Mouse (Mus musculus) myocyte (in vitro differentiated cells): ENCODE data around the gene Oas3. TPM values are rescaled to one million over a fixed set of nuclear protein-coding genes. Genes with fewer than 3 reads are reported as not detected.

Experiments used
- H3K27me3 ChIP-seq: one replicate; pipeline ENCODE4 v1.6.1; 2011; ENCODE audit not compliant: control insufficient read depth, insufficient read depth, insufficient read length
- H3K36me3 ChIP-seq: one replicate; pipeline ENCODE4 v1.6.1; 2011; ENCODE audit not compliant: control insufficient read depth, insufficient read depth
- H3K4me2 ChIP-seq: one replicate; pipeline ENCODE4 v1.6.1; 2011; ENCODE audit warnings: low read depth, control low read depth
- H3K4me3 ChIP-seq: one replicate; pipeline ENCODE4 v1.5.1; 2011; ENCODE audit warnings: mild to moderate bottlenecking, control low read depth, moderate library complexity
- H3K79me2 ChIP-seq: one replicate; pipeline ENCODE4 v1.6.1; 2011; ENCODE audit not compliant: control insufficient read depth, insufficient read depth
- H3ac ChIP-seq: one replicate; pipeline ENCODE4 v1.6.1; 2011; ENCODE audit not compliant: control insufficient read depth, insufficient read length
- CEBPB ChIP-seq: IDR thresholded peaks from 2 replicates; pipeline ENCODE4 v1.6.1; 2011; ENCODE audit warnings: mild to moderate bottlenecking, moderate library complexity; ENCODE audit not compliant: poor library complexity, insufficient read depth, severe bottlenecking
- E2F4 ChIP-seq: IDR thresholded peaks from one replicate; pipeline ENCODE4 v1.6.1; 2011; ENCODE audit warnings: mild to moderate bottlenecking, control low read depth, moderate library complexity; ENCODE audit not compliant: insufficient read depth
- MAX ChIP-seq: IDR thresholded peaks from one replicate; pipeline ENCODE4 v1.6.1; 2011; ENCODE audit warnings: low read depth, mild to moderate bottlenecking, control low read depth
- MYOD1 ChIP-seq, 3 experiments: IDR thresholded peaks; one replicate each; pipeline ENCODE4 v1.6.1; 2011; ENCODE audit warnings: control low read depth in 2 of 3, low read depth in 2 of 3, mild to moderate bottlenecking in 2 of 3, moderate library complexity in 1 of 3; ENCODE audit not compliant: insufficient read length in 2 of 3, control insufficient read depth in 1 of 3
- MYOG ChIP-seq, 3 experiments: IDR thresholded peaks; one replicate each; pipeline ENCODE4 v1.6.1; 2011; ENCODE audit warnings: control low read depth in 2 of 3, low read depth in 2 of 3, mild to moderate bottlenecking in 2 of 3; ENCODE audit not compliant: insufficient read length in 2 of 3, control insufficient read depth in 1 of 3, insufficient read depth in 1 of 3
- POLR2A ChIP-seq: IDR thresholded peaks from one replicate; pipeline ENCODE4 v1.6.1; 2011; ENCODE audit warnings: low read depth, mild to moderate bottlenecking, control low read depth, moderate library complexity; ENCODE audit not compliant: insufficient read length
- POLR2AphosphoS2 ChIP-seq: IDR thresholded peaks from one replicate; pipeline ENCODE4 v1.6.1; 2011; ENCODE audit warnings: low read depth, control low read depth; ENCODE audit not compliant: insufficient read length
- REST ChIP-seq: IDR thresholded peaks from one replicate; pipeline ENCODE4 v1.6.1; 2011; ENCODE audit warnings: mild to moderate bottlenecking, control low read depth, moderate library complexity; ENCODE audit not compliant: insufficient read depth, insufficient read length
- SRF ChIP-seq: IDR thresholded peaks from one replicate; pipeline ENCODE4 v1.6.1; 2011; ENCODE audit warnings: low read depth; ENCODE audit not compliant: control insufficient read depth, insufficient read length
- TCF12 ChIP-seq: IDR thresholded peaks from one replicate; pipeline ENCODE4 v1.6.1; 2011; ENCODE audit warnings: mild to moderate bottlenecking, control low read depth; ENCODE audit not compliant: poor library complexity, insufficient read depth, severe bottlenecking
- TCF3 ChIP-seq: IDR thresholded peaks from one replicate; pipeline ENCODE4 v1.6.1; 2011; ENCODE audit warnings: low read depth, control low read depth; ENCODE audit not compliant: insufficient read length
- USF1 ChIP-seq: IDR thresholded peaks from one replicate; pipeline ENCODE4 v1.6.1; 2011; ENCODE audit warnings: low read depth, mild to moderate bottlenecking, control low read depth, moderate library complexity
- polyA plus RNA-seq: library from polyadenylated mRNA; unstranded; fragments of >200 nt; fragmentation: generic; extraction: Trizol; gene quantifications from one replicate; pipeline ENCODE4 v1.2.1, GENCODE M21; 2012; ENCODE audit warnings: missing spikeins

Gene Oas3
- polyA plus RNA-seq, 1 experiment = 0.01 TPM

DNA sequence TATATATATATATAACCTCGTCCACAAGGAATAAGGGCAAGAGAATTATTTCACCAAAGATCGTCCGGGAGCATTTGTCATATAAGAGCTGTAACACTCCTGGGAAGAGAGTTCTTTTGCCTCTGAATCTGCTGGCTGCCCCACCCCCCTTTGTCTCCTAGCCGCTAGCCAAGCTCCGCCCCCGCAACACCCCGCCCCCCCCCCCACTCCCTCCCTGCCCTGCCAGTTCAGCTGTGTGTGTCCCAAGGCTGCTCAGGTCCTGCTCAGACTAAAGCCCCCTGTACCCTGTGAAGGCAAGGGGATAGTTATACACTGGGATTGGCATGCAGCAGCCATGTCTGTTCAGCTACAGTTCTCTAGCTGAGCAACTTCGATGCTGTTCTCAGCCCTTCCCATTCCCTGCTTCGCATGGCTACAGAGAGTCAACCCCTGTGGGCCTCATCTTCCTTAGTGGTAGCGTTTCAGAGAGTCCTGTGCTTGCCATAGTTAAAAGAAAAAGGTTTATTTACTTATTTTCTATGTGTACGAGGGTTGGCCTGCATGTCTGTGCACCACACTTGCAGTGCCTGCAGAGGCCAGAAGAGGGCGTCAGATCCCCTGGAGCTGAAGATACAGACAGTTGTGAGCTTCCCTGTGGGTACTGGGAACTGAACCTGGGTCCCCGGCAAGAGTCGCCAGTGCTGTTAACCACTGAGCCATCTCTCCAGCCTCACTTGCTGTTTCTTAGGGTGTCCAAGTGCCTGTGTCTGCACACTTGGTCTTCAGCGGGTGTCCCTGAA lies 58.7 kb downstream of the Oas3 start:
- Histone ChIP-seq H3K79me2 (no peaks in the 10 kb centered on the region), H3K27me3 (peaks cover 20% of the 10 kb centered on the region), H3K36me3 (no peaks in the 10 kb centered on the region), H3K4me2 (no peak overlapping the region), H3ac (no peak overlapping the region), H3K4me3 (no peak overlapping the region)
- TF ChIP-seq TCF12 (no peak), USF1 (no peak), MYOG (IDR thresholded peaks at IDR 0.05; ENCODE audit: control insufficient read depth in 1 of 3, insufficient read depth in 1 of 3, insufficient read length in 2 of 3, low read depth in 2 of 3) (no peak), CEBPB (no peak), POLR2AphosphoS2 (no peak), SRF (no peak), REST (no peak)

DNA sequence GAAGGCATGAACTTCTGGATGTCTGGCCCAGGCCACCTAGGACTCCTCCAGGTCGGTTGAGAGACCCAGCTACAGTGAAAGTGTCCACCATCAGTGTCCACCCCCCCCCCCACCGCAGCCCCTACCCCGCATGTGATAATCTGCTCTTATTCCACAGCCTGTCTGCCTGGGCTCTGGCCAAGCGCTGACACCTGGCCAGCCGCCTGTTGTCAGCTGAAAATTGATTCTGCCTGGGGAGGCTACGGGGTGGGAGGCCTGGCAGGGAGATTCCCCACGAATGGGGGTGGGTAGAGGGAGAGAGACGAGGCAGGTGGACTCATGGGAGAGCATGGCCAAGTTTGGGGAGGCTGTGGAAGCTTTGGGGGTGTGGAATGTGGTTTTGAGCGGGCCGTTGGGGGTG lies 60.3 kb downstream of the Oas3 start:
- Histone ChIP-seq H3K4me2 (no peak overlapping the region), H3K36me3 (no peaks in the 10 kb centered on the region), H3K79me2 (no peaks in the 10 kb centered on the region), H3K4me3 (no peak overlapping the region), H3K27me3 (peaks cover 34% of the 10 kb centered on the region), H3ac (no peak overlapping the region)
- no peak for TF ChIP-seq SRF
- no peak for TF ChIP-seq POLR2A
- no peak for TF ChIP-seq E2F4
- TF ChIP-seq REST = no peak
- TF ChIP-seq CEBPB = no peak
- no peak for TF ChIP-seq USF1
- no peak for TF ChIP-seq MYOG (IDR thresholded peaks at IDR 0.05; ENCODE audit: control insufficient read depth in 1 of 3, insufficient read depth in 1 of 3, insufficient read length in 2 of 3, low read depth in 2 of 3)
- TF ChIP-seq TCF12 = no peak
- no peak for TF ChIP-seq TCF3
- TF ChIP-seq MAX = no peak
- no peak for TF ChIP-seq MYOD1 (IDR thresholded peaks at IDR 0.05; ENCODE audit: control insufficient read depth in 1 of 3, insufficient read length in 2 of 3, low read depth in 2 of 3)
- no peak for TF ChIP-seq POLR2AphosphoS2

DNA sequence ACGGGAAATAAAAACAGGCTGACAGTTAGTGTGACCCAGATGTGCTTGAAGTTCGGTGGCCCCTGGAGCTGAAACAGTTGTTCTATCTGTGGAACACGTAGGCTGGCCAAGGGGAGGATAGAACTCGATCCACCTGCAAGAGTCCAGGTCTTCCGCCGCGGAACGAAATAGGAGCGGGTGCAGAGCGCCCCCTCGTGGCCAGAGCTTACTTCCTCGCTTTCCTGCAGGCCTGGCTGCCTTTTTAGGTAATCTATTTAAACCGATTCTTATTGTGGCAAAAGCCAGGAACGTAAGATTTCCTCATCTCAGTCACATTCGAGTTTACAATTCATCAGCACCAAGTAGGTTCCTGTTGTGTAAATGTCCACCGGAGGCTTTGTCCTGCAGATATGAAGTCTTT lies 63.1 kb downstream of the Oas3 start:
- Histone ChIP-seq H3K79me2 (no peaks in the 10 kb centered on the region), H3K4me3 (no peak overlapping the region), H3K27me3 (peaks cover 58% of the 10 kb centered on the region), H3K4me2 (no peak overlapping the region), H3ac (no peak overlapping the region), H3K36me3 (no peaks in the 10 kb centered on the region)
- TF ChIP-seq SRF (no peak), REST (no peak), MYOG (IDR thresholded peaks at IDR 0.05; ENCODE audit: control insufficient read depth in 1 of 3, insufficient read depth in 1 of 3, insufficient read length in 2 of 3, low read depth in 2 of 3) (no peak), POLR2A (no peak), POLR2AphosphoS2 (no peak), MAX (no peak), MYOD1 (IDR thresholded peaks at IDR 0.05; ENCODE audit: control insufficient read depth in 1 of 3, insufficient read length in 2 of 3, low read depth in 2 of 3) (no peak), USF1 (no peak), CEBPB (no peak), TCF3 (no peak), TCF12 (no peak), E2F4 (no peak)

DNA sequence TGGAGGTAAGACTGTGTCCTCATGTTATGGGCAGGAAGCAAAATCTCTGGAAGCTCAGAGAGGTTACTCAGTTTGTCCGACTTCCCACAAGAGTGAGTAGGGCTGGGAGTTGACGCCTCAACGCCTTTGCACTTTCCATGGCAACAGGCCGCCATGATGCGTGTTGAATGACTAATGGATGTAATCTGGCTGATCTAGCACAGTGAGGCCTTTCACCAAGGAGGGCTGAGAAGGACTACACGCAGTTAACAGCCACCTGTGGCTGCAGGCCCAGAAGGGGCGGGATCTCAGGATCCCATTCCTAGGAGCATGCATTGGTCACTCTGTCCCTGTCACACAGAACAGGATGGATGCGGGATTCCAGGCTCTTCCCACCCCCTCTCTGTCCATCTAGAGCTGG lies 64.7 kb downstream of the Oas3 start:
- H3K79me2 ChIP-seq = no peaks in the 10 kb centered on the region
- TF ChIP-seq TCF3 (no peak), REST (no peak), SRF (no peak), CEBPB (no peak), MYOG (IDR thresholded peaks at IDR 0.05; ENCODE audit: control insufficient read depth in 1 of 3, insufficient read depth in 1 of 3, insufficient read length in 2 of 3, low read depth in 2 of 3) (no peak), USF1 (no peak), E2F4 (no peak), POLR2A (no peak), MAX (no peak), POLR2AphosphoS2 (no peak), MYOD1 (IDR thresholded peaks at IDR 0.05; ENCODE audit: control insufficient read depth in 1 of 3, insufficient read length in 2 of 3, low read depth in 2 of 3) (no peak), TCF12 (no peak)
- no peak overlapping the region for H3K4me2 ChIP-seq
- H3K36me3 ChIP-seq = no peaks in the 10 kb centered on the region
- no peak overlapping the region for H3K4me3 ChIP-seq
- H3ac ChIP-seq = no peak overlapping the region
- H3K27me3 ChIP-seq = peaks cover 73% of the 10 kb centered on the region

DNA sequence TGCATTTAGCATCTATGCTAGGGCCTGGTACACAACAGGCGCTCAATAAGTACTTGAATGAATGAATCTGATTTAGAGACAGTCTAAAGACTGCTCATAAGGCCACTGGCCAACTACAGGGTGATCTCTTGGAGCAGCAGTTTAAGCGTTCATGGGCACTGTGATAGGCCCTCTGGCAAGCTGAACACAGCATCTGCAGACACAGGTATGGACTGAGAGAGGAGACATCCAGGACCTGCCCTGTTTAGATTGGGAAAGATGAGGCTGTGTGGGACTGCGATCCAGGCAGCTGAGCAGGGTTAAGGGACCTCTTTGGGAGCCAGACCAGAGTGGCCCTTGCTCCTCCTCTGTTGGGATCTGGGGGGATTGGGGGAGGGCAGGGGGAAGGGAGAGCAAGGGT lies 65.6 kb downstream of the Oas3 start, which contains the start of gene Dtx1:
Gene Dtx1, minus strand, starts transcription at position 101 of the 400 bp plus-strand sequence.
- peaks cover 75% of the 10 kb centered on the region for H3K27me3 ChIP-seq
- no peak within 1 kb of the TSS for H3K4me3 ChIP-seq
- H3K36me3 ChIP-seq = no peaks in the 10 kb centered on the region
- no peak within 1 kb of the TSS for H3ac ChIP-seq
- TF ChIP-seq USF1 = no peak
- TF ChIP-seq SRF = no peak
- TF ChIP-seq POLR2AphosphoS2 = no peak
- no peak for TF ChIP-seq CEBPB
- TF ChIP-seq POLR2A = no peak
- TF ChIP-seq REST = no peak
- TF ChIP-seq MAX = no peak
- TF ChIP-seq E2F4 = no peak
- TF ChIP-seq TCF12 = no peak
- TF ChIP-seq MYOD1 (IDR thresholded peaks at IDR 0.05; ENCODE audit: control insufficient read depth in 1 of 3, insufficient read length in 2 of 3, low read depth in 2 of 3) = no peak
- TF ChIP-seq TCF3 = no peak
- no peak for TF ChIP-seq MYOG (IDR thresholded peaks at IDR 0.05; ENCODE audit: control insufficient read depth in 1 of 3, insufficient read depth in 1 of 3, insufficient read length in 2 of 3, low read depth in 2 of 3)
- no peaks in the 10 kb centered on the region for H3K79me2 ChIP-seq
- H3K4me2 ChIP-seq = no peak within 1 kb of the TSS
